Mouse (Mus musculus) liver (tissue): Measurements from ENCODE around the gene Sars.

Source experiments
- DNase-seq: peaks from one replicate; pipeline ENCODE4 v3.0.0-alpha.2; 2020; ENCODE audit warnings: mixed read lengths

Sars gene

GRCm38 (mm10) chr3:108386186-108386585 lies 58.8 kb downstream of the Sars start:
- no peak for DNase-seq

GRCm38 (mm10) chr3:108384425-108384824 lies 60.6 kb downstream of the Sars start:
- DNase-seq, result no peak

GRCm38 (mm10) chr3:108383485-108384354 lies 61.3 kb downstream of the Sars start, which contains the start of gene Psrc1:
Gene Psrc1 (plus strand): TSS chr3:108383839.
- peak; percentile 95 for DNase-seq

- no peak for DNase-seq
Observed at GRCm38 (mm10) chr3:108381945-108382875, 62.8 kb downstream of the Sars start.

- DNase-seq, result peak; percentile 35
Observed at GRCm38 (mm10) chr3:108380695-108381094, 64.3 kb downstream of the Sars start.

GRCm38 (mm10) chr3:108378875-108379663 lies 65.9 kb downstream of the Sars start:
- DNase-seq, result no peak
